Mouse (Mus musculus): Measurements from ENCODE around the gene Disp2. TPM values are rescaled to one million over a fixed set of nuclear protein-coding genes. Genes with fewer than 3 reads are reported as not detected.

Gene Disp2
- polyA plus RNA-seq (2016; fragmentation: Nextera tagmentation; extraction: Ambion mirVana): 3.6 and 8.9 TPM in 2 replicates

- peaks cover 18% of the 10 kb centered on the region for H3K4me1 ChIP-seq (replicated peaks)
- H3K36me3 ChIP-seq: no peaks in the 10 kb centered on the region
- peaks cover 17% of the 10 kb centered on the region for H3K27me3 ChIP-seq (ENCODE audit: insufficient read depth, poor library complexity, severe bottlenecking)
- peak within 1 kb of the TSS; percentile 50 for H3K4me3 ChIP-seq
- H3K9me3 ChIP-seq: no peaks in the 10 kb centered on the region
- WGBS: 11% methylated on average over 39 of the region's 39 CpGs
- H3K27ac ChIP-seq: peak within 1 kb of the TSS; percentile 84
- DNase-seq (ENCODE audit: low spot score): peak; percentile 96
Observed at GRCm38 (mm10) chr2:118779504-118780480, at the start of gene Disp2. TSS of gene Disp2 (plus strand) at chr2:118779719.

- Histone ChIP-seq H3K9me3 (no peaks in the 10 kb centered on the region), H3K36me3 (no peaks in the 10 kb centered on the region), H3K4me3 (no peak overlapping the region), H3K4me1 (replicated peaks) (peaks cover 20% of the 10 kb centered on the region), H3K27me3 (ENCODE audit: insufficient read depth, poor library complexity, severe bottlenecking) (peaks cover 82% of the 10 kb centered on the region), H3K27ac (no peak overlapping the region)
- no peak for DNase-seq (ENCODE audit: low spot score)
- 29% methylated on average over 8 of the region's 8 CpGs for WGBS
Observed at GRCm38 (mm10) chr2:118729816-118730621, 49.5 kb upstream of the Disp2 start.

GRCm38 (mm10) chr2:118730622-118730915, 49.0 kb upstream of the Disp2 start:
- Histone ChIP-seq H3K9me3 (no peaks in the 10 kb centered on the region), H3K27ac (no peak overlapping the region), H3K27me3 (ENCODE audit: insufficient read depth, poor library complexity, severe bottlenecking) (peaks cover 78% of the 10 kb centered on the region), H3K4me3 (no peak overlapping the region), H3K36me3 (no peaks in the 10 kb centered on the region), H3K4me1 (replicated peaks) (peaks cover 20% of the 10 kb centered on the region)
- 7% methylated on average over 3 of the region's 3 CpGs for WGBS
- DNase-seq (ENCODE audit: low spot score): no peak

GRCm38 (mm10) chr2:118731981-118732380, 47.5 kb upstream of the Disp2 start:
- Histone ChIP-seq H3K4me1 (replicated peaks) (peaks cover 20% of the 10 kb centered on the region), H3K27ac (no peak overlapping the region), H3K9me3 (no peaks in the 10 kb centered on the region), H3K36me3 (no peaks in the 10 kb centered on the region), H3K4me3 (no peak overlapping the region), H3K27me3 (ENCODE audit: insufficient read depth, poor library complexity, severe bottlenecking) (peaks cover 65% of the 10 kb centered on the region)
- WGBS: 84% methylated on average over 5 of the region's 5 CpGs
- no peak for DNase-seq (ENCODE audit: low spot score)

- peaks cover 51% of the 10 kb centered on the region for H3K27me3 ChIP-seq (ENCODE audit: insufficient read depth, poor library complexity, severe bottlenecking)
Observed at GRCm38 (mm10) chr2:118733341-118733740, 46.2 kb upstream of the Disp2 start.

GRCm38 (mm10) chr2:118740341-118740740, 39.2 kb upstream of the Disp2 start:
- peaks cover 32% of the 10 kb centered on the region for H3K27me3 ChIP-seq (ENCODE audit: insufficient read depth, poor library complexity, severe bottlenecking)
- H3K36me3 ChIP-seq: no peaks in the 10 kb centered on the region
- H3K4me1 ChIP-seq (replicated peaks): peaks cover 11% of the 10 kb centered on the region
- H3K9me3 ChIP-seq: no peaks in the 10 kb centered on the region
- 71% methylated on average over 3 of the region's 3 CpGs for WGBS
- DNase-seq (ENCODE audit: low spot score): no peak
- H3K4me3 ChIP-seq: no peak overlapping the region
- H3K27ac ChIP-seq: no peak overlapping the region

More at GRCm38 (mm10) chr2:118733341-118733740, 46.2 kb upstream of the Disp2 start:
- no peaks in the 10 kb centered on the region for H3K36me3 ChIP-seq
- no peak overlapping the region for H3K27ac ChIP-seq
- no peaks in the 10 kb centered on the region for H3K9me3 ChIP-seq
- H3K4me3 ChIP-seq: no peak overlapping the region
- no peak for DNase-seq (ENCODE audit: low spot score)
- 69% methylated on average over 5 of the region's 5 CpGs for WGBS
- peaks cover 15% of the 10 kb centered on the region for H3K4me1 ChIP-seq (replicated peaks)

- peaks cover 17% of the 10 kb centered on the region for H3K4me1 ChIP-seq (replicated peaks)
- no peaks in the 10 kb centered on the region for H3K36me3 ChIP-seq
- 73% methylated on average over 9 of the region's 9 CpGs for WGBS
- no peak overlapping the region for H3K27ac ChIP-seq
- DNase-seq (ENCODE audit: low spot score): no peak
- H3K4me3 ChIP-seq: no peak overlapping the region
- H3K9me3 ChIP-seq: no peaks in the 10 kb centered on the region
- peaks cover 32% of the 10 kb centered on the region for H3K27me3 ChIP-seq (ENCODE audit: insufficient read depth, poor library complexity, severe bottlenecking)
Observed at GRCm38 (mm10) chr2:118741183-118741582, 38.3 kb upstream of the Disp2 start.

- Histone ChIP-seq H3K9me3 (no peaks in the 10 kb centered on the region), H3K27ac (no peak overlapping the region), H3K36me3 (peaks cover 2% of the 10 kb centered on the region; the same call in 1 of the 2 replicates), H3K27me3 (ENCODE audit: insufficient read depth, poor library complexity, severe bottlenecking) (peaks cover 45% of the 10 kb centered on the region), H3K4me1 (replicated peaks) (peaks cover 39% of the 10 kb centered on the region), H3K4me3 (no peak overlapping the region)
- WGBS: 34% methylated on average over 8 of the region's 8 CpGs
- peak; percentile 32 for DNase-seq (ENCODE audit: low spot score)
Observed at GRCm38 (mm10) chr2:118743261-118743943, 36.1 kb upstream of the Disp2 start.

- Histone ChIP-seq H3K36me3 (peaks cover 13% of the 10 kb centered on the region; the same call in 1 of the 2 replicates), H3K27ac (no peak overlapping the region), H3K9me3 (no peaks in the 10 kb centered on the region), H3K27me3 (ENCODE audit: insufficient read depth, poor library complexity, severe bottlenecking) (peaks cover 50% of the 10 kb centered on the region), H3K4me3 (peak overlapping the region; percentile 95), H3K4me1 (replicated peaks) (peaks cover 52% of the 10 kb centered on the region)
- no peak for DNase-seq (ENCODE audit: low spot score)
- 10% methylated on average over 7 of the region's 7 CpGs for WGBS
Observed at GRCm38 (mm10) chr2:118744621-118745020, 34.9 kb upstream of the Disp2 start.

GRCm38 (mm10) chr2:118745232-118745884, 34.2 kb upstream of the Disp2 start, which contains the start of gene Inafm2:
TSS of gene Inafm2 (plus strand) at chr2:118745758.
- H3K27me3 ChIP-seq (ENCODE audit: insufficient read depth, poor library complexity, severe bottlenecking): peaks cover 50% of the 10 kb centered on the region
- peak within 1 kb of the TSS; percentile 95 for H3K4me3 ChIP-seq
- H3K9me3 ChIP-seq: no peaks in the 10 kb centered on the region
- peak within 1 kb of the TSS; percentile 92 for H3K27ac ChIP-seq
- H3K4me1 ChIP-seq (replicated peaks): peaks cover 59% of the 10 kb centered on the region
- 3% methylated on average over 57 of the region's 57 CpGs for WGBS
- DNase-seq (ENCODE audit: low spot score): peak; percentile 89
- peaks cover 20% of the 10 kb centered on the region; the same call in 1 of the 2 replicates for H3K36me3 ChIP-seq

GRCm38 (mm10) chr2:118745915-118746901, 33.3 kb upstream of the Disp2 start:
- peak overlapping the region; percentile 95 for H3K4me3 ChIP-seq
- peaks cover 25% of the 10 kb centered on the region; the same call in 1 of the 2 replicates for H3K36me3 ChIP-seq
- peak overlapping the region; percentile 92 for H3K27ac ChIP-seq
- peaks cover 61% of the 10 kb centered on the region for H3K4me1 ChIP-seq (replicated peaks)
- 3% methylated on average over 112 of the region's 113 CpGs for WGBS
- DNase-seq (ENCODE audit: low spot score): peak; percentile 64
- no peaks in the 10 kb centered on the region for H3K9me3 ChIP-seq
- H3K27me3 ChIP-seq (ENCODE audit: insufficient read depth, poor library complexity, severe bottlenecking): peaks cover 52% of the 10 kb centered on the region

Measured in hindbrain, embryonic 10.5 days (tissue).